Mouse (Mus musculus) lung, adult 2 months (tissue): ENCODE measurements around the gene Ybx2.

Source experiments
- CTCF ChIP-seq: fragments of 200-500 bp; IDR thresholded peaks from 2 replicates; pipeline ENCODE4 v1.5.1; 2011; ENCODE audit warnings: mild to moderate bottlenecking, low read length, control low read depth; ENCODE audit not compliant: insufficient read depth
- POLR2A ChIP-seq: fragments of 200-500 bp; IDR thresholded peaks from 2 replicates; pipeline ENCODE4 v1.6.1; 2011; ENCODE audit warnings: low read depth, mild to moderate bottlenecking, control low read depth, low read length, borderline replicate concordance; ENCODE audit errors: extremely low read depth

DNA sequence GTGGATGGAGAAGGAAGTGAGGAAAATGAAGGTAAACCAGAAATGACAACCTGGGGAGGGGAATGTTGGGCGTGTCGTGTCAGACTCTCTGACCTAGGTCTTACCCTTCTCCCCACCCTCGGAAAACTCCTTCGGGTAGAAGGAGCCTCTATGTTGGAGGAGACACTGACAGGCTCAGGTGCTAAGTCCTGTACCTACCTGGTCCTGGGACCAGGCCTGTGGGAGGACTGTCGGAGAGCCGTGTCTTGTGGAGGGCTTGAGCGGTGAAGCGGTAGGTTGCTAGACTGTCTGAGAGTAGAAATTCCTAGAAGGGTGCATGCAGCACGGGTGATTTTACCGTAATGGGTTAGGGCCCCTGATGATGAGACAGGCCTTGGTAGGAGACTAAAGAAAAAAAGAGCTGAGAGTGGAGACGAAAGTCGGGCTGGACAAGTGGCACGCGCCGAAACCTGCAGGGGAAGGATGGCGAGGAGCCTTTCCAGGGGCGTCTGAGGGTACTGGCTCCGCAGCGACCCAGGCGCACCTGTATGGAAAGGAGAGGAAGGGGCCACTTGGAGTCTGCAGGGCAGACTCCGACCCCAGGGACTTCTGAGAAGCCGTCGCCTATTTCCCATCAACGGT lies 29.2 kb downstream of the Ybx2 start, which contains the start of gene Cldn7:
- TF ChIP-seq CTCF = no peak
- no peak for TF ChIP-seq POLR2A
